Mouse (Mus musculus) layer of hippocampus, adult 11-12 months (tissue): ENCODE measurements at regions not wholly inside any gene's neighbourhood (a gene's known extent, or its start where the extent isn't known, plus 50 kb on each side); places are given as distances from the start of the nearest gene placed in this dataset.

Experiments
- DNase-seq: peaks from one replicate; pipeline ENCODE4 v3.0.0; 2022; ENCODE audit warnings: low spot score

DNA sequence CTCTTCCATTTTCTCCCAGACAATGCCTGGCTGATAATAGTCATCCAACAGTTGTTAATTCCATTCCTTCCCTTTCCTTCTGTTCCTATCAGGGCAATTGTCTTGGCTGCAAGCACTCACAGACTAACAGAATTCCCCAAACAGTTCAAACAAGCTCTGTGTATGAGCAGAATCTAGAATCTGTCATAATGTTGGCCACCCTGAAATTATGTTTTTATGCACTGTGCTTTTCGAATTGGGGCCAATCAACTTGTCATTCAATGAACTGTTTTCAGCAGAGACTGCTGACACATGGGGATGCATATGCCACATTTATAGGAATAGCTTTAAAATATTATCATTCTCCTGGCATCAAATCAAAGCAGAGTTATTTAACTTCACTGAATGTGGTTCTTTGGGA, 235.8 kb upstream of the Tmtc4 start:
- no peak for DNase-seq

DNA sequence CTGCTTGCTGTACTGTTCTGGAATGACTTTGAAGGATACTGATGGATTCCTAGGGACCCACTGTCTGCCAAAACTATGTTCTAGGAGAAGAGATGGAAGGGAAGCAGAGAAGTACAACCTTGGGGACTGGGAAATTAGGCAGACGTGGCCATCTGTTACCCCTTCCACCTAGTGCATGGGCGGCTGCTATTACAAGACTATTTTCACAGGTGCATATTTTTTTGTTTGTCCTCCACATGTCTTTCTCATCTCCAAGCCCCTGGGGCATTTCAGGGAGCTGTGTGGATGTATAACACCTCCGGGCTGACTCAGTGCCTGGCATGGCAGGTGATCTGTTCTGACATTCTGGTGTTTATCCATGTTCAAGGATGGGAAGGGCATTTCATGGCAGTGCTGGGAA, 226.4 kb upstream of the Tmtc4 start:
- no peak for DNase-seq

DNA sequence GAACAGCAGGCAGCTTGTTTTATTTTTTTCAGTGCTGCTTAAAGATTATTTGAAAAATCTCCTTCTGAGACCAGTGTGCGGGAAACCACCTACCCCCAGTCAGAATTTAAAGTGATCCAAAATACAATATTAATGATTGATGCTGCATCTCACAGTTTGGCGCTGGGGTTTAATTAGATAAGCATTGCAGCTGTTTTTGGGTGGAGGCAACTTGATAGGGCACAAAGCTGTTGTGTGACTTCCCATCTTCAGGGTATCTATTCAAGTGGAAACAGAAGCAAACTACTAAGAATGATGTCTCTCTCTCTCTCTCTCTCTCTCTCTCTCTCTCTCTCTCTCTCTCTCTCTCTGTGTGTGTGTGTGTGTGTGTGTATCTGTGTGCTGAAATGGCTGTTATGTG, 219.0 kb upstream of the Tmtc4 start:
- DNase-seq, result no peak

DNA sequence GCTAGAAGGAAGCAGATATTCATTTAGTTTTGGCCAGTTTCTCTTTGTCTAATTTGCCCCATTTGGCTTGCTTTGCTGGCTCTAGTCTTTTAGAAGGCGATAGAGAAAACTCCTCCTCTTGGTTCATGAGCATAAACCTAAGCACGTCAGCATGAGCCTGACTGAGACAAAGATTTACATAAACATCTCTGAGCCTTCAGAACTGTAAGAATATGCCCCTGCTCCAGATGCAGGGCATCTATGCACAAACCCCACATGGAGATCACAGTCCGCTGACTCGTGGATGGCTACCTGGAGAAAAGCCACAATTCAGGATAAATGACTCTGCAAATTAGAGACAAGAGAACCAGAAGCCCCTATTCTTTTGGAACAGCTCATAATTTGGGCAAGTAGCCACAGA, 218.5 kb upstream of the Tmtc4 start:
- no peak for DNase-seq

DNA sequence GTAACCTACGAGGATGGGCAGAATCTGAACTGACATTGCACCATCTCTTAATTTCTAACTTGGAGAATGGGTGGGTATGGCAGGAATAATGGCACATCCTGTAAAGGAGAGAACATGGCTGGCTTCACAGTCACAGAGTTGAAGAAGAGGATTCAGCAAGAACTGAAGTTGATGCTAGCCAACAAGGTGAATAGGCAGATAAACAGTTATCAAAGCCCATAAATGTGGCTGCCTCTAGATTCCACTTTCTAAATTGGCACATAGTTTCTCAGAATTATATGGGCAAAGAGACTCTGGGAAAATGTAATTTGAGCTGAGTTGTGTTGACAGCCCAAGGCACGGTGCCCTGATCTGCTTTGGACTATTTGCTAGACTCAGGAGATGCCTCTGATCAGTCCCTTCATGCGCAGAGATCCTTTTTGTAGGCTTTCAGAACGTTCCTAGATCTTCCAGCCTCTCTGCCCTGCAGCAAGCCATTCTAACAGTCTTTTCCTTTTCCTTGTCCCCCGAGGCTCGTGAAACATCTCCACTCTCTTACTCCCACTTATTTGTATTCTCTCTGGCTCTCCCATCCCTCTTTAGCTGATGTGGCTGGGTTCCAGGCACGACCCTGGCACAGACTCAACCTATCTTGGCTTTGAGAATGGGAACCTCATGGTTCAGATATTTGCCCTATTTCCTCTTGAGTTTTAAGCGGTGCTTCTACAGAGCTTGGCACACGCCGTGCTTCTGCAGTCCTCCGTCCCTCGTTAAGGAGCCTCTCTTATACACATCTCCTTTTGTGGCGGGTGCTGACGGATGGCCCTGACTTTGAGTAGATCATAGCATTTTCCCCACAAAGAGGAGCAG, 217.8 kb upstream of the Tmtc4 start:
- peak; percentile 67 for DNase-seq

DNA sequence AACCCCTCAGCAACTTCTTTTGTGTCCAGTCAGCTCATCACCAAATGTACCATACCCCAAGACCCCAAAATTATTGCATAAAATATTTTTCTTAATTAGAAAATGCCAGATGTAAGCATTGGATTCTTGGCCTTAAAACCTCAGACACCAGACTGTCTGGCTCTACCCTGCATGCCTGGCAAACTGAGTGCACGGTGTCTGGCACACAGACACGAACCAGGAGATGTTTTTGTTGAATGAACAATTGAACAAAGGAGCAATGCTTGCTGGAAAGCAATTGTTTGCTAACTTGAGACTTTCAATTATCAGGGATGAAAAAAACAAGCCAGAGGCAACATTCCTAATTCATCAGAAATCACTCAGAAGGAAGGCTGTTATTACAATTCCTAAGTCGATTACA, 215.3 kb upstream of the Tmtc4 start:
- DNase-seq, result no peak

DNA sequence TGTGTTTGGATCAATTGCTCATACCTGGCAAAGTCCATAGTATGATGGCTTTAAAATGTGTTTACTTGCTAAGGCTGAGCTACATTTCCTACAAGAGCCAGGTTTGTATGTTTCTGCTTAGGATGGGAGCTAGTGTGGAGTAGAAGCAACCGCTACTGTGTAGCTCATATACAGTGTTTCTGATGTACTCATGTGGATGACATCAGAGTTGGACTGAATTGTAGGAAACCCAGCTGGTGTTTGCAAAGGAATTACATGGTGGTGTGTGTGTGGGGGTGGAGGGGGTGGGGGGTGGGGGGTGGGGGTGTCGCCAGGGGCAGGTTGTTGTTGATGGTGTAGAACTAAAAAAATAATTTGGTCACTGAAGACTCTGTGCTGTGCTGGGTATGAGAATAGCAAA, 208.7 kb upstream of the Tmtc4 start:
- no peak for DNase-seq

DNA sequence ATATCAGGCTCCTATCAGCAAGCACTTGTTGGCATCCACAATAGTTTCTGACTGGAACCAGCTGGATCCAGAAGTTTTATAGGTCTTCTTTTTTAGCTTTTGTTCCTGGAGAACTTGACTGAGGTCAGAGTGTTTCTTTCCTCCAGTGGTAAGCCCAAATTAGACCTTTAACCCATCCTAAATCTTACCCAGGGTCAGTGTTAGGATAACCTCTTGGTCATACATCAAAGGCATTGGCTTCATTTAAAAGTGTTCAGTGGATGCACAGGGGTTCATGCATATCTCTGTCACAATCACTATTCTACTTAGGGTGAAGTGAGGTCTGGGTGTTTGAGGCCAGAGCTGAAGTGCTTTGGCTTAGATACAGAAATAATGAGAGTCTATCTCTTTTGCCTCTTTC, 206.9 kb upstream of the Tmtc4 start:
- DNase-seq, result no peak

DNA sequence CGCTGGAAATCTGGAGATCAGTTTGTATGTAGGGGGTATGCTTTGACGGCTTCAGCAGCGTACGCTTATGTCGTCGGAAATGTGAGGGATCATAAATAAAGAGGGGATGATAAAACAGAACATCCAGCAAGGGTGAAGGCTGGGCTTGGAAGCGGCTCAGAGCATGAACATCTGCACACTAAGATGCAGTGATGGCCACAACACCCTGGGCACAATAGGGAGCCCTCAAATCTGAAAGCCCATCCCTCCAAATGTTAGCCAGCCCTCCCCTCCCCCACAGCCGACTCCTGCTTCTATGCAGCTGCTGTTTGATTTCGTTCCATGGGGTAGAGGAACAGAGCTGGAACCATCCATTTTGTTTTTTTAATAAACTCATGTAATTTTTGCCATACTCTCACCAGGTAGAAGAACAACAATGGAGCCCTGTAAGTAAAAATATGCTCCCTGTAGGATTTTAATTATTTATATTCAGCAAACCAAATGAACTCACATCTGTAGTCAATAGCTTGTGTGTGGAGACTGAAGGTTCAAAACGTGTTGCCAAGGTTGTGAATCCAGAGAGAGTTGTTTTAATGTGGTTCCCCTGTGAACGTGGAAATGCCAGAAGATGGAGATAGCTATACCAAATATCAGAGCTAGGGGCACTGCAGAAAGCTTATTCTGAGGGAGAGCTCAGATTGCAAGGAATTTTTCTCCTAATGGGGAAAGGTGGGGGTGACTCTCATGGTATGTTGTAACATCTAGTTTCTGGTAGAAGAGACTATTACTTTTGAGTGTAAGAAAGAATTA, 203.6 kb upstream of the Tmtc4 start:
- no peak for DNase-seq

DNA sequence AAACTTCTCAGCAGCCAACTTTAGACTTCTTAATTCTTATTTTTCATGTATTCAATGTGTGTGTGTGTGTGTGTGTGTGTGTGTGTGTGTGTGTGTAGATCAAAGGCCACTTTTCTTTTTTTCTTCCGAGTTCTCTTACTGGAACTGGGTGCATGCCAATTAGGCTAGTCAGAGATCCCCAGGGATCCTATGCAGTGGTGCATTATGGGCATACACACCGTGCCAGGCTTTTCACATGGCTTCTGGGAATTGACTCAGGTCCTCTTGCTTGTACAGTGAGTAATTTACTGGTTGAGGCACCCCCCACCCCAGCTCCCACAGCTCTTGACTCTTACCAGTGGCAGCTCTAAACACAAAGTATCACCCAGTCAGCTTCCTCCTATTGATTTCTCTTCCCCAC, 189.3 kb upstream of the Tmtc4 start:
- DNase-seq, result no peak

DNA sequence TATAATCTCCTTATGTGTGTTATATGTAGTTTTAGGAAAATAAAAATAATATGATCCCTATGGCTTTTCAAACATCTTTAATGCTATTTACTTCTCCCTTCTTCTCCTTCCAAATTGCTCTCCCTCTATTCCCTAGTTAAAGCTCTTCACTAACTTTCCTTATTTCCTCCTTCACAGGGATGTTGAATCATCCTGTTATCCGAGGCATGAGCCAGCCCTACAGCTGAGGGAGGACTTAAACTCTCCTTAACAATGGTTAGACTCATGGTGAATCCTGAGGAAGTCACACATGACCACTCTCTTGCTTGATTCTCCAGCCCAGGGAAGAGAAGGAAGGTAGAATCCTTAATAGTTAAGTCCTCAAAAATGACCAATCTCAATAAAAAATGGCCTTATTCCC, 188.0 kb upstream of the Tmtc4 start:
- no peak for DNase-seq

DNA sequence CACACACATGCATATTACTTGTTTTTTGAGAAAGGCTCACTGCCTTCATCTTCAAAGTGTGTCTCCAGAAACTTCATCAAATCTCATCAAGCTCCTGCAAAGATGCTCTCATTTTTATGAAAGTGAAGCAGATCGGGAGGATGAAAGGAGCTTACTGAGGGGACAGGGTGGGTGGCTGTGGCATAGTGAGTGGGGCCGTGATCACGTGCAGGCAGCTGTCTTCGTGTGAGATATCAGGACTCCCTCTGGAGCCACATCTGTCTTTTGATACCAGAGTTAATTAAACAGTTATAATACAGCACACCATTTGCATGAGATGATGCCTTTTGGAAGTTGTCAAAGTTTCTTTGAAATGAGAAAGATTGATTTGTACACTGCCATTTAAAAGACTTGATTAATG, 180.0 kb upstream of the Tmtc4 start:
- DNase-seq, result no peak

DNA sequence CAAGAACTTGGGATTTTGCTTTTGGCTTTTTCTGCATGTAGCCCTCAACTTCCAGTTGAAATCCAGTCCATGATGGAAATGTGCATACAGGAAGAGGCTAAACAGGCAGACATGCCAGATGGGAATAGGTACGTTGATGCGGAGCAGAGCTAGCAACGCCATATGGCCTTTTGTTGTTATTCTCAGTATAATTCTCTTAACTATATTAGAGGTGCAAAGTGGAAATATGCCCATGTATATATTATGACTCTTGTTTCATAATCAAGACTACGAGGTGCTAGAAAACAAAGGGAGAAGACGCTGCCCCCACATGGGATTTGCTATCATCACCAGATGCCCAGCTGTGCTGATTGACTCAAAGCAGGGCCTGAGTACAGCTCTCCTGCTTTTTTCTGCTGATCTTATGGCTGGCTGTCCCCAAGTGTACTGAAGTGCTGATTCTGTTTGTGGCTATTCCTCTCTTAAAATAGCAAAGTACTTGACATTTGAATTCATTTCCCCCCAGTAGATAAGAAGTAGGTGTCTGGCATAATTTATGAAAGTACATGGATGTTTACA, 159.7 kb upstream of the Tmtc4 start:
- peak; percentile 36 for DNase-seq

DNA sequence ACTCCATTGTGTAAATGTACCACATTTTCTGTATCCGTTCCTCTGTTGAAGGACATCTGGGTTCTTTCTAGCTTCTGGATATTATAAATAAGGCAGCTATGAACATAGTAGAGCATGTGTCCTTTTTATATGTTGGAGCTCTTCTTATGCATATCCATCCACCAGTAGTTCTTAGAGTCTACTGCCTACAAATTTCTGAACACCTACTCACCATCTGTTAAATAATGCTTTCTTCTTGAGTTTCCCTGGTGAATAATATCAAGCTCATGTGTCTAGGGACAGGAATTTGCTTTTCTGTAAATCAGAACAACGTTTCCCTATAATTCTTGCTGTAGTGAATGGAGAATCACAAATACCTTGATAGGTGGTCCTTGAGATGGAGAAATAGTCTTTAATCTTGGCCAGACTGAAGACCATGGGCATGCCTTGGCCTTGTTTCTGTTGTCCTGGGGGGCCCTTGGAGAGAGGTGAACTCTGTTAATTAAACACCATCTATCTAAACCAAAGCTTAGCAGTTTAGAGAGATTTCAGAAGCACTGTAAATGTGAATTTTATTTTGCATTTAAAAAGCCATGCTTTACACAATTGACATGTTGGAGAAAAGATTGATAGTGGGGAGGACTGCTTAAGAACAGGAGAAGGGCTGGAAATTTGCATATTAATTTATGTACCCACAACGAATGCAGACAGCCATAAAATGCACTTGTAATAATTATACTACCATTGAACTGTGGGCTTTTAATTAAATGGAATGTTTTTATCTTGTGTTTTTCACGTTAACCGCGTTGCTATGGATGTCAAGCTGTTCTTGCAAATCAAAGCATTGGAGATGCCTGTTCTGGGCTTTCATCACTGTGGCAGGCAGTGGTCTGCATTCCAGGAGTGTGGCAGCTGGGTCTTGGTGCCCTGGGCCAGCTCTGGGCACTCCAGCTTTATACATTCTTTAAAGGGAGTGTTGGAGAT, 155.2 kb upstream of the Tmtc4 start:
- peak; percentile 11 for DNase-seq

DNA sequence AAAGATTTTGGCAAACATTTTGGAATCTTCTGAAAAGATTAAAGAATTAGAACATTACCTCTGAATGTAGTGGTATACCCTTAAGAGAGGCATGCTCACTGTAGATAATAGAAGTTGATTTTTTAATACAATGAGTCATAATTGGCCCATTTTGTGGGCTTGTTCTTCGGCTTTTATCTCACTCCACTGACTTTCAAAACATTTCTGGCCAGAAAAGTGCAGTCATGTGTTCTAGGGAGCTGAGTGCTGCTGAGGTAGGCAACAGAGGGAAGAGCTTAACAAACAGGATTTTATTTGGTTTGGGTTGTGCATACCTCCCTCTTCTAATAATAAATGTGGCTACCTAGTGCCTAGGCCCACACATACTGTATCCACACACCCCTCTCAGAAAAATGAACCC, 150.1 kb upstream of the Tmtc4 start:
- no peak for DNase-seq

DNA sequence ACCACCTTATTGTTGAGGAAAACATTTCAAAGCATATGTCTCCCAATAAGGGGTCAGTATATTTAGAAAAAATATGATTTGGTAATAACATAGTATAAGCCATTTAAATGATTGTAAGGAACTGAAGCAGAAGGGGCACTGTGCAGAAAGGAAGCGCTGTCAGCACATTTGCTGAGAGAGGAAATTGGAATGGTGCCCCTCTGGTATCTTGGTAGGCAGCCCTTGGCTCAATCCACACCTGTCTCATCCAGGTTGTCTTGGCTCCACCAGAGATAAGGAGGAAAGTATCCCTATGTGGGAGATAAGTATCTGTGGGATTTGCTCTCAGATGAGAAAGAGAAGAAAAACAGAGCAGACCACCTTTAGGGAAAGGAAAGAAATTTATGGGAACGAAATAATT, 136.5 kb upstream of the Tmtc4 start:
- DNase-seq, result no peak

DNA sequence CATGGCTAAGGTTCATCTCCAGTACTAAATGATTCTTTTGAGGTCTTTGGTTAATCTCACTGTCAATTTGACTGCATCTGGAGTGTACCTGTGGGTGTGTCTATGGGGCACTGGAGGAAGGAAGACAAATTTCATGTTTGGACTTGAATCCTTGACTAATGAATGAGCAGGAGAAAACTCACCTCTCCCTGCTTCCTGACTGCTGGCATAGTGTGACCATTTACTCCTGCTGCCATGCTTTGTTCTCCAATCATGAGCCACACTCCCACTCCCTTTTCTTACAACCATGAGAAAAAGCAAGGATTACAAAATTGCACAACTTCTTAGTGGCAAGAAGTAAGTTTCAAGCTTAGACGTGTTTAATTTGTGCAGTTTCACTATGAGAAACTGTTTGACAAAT, 132.5 kb upstream of the Tmtc4 start:
- no peak for DNase-seq

DNA sequence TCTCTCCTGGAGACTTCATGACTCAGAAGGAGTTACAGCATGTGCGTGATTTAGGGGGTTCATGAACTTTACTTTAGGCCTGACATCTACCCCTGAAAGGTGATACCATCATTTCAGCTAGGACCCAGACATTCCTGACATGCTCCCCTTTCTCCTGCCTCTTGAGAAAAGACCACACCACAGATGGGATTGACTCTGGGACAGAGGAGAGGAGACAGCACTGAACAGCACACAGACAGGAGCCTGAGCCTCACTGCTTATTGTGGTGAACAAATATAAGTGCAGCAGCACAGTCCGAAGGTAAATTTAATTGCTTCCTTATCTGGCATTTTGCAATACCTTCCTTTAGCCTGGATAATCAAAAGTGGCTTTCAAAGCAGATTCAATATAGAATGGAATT, 126.7 kb upstream of the Tmtc4 start:
- DNase-seq, result no peak

DNA sequence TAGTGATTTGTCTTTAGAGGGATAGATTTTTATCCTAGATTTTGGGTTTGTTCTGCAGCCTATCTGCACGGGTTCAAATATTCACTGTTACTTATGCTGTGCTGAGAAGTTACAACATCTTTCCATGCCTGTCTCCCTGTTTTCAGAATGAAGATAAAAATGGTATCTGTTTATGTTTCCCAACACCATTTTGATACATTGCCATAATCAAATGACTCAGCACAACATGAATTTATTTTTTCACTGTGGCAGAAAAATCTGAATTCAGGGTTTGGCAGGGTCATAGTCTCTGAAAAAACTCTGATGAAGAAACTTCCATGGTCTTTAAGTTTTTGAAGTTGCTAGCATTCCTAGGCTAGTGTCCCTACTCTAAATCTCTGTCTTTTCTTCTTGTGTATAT, 116.5 kb upstream of the Tmtc4 start:
- no peak for DNase-seq

DNA sequence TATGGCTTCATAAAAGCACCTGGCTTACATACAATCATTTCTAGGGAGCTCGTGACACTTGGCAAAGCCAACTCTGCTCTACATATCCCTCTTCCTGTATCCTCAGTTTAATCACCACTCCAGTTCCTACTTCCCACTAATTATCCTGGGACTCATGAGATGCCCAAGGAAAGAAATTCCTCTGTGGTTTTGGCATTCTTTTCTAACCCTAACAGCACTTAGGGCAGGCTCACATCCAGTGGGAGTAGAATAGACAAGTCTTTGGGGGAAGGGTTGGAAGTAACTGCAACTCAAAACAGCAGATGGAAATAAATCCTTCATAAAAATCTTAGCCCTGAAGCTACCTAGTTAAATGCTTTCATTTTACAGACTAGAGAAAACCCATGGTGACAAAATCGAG, 112.3 kb upstream of the Tmtc4 start:
- DNase-seq, result no peak

DNA sequence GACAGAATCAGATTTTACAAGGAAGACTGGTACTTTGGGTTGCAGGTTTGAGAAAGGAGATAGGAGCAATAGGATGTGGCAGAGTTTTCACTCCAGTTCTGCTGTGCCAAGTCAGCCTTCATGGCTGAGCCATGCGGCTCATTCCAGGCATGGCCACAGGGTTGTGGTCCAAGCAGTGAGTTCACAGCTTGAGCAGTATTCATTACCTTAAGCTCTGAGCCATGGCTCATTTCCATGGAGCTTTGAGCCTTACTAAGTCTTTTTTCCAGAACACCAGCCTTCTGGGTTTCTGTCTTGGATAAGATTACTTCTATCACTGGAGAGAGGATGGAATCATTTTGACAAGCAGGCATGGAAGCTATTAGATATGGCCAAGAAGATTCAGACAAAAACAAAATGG, 98.2 kb upstream of the Tmtc4 start:
- no peak for DNase-seq
